Mouse (Mus musculus) naive thymus-derived CD4-positive, alpha-beta T cell, adult 2 months (primary cell): ENCODE measurements around the gene Zscan25.
"Not testable (repeated sequence)": the region's sequence is repeated elsewhere in the genome, so short reads cannot be mapped to it uniquely, and the experiment has no call there.

Experiments used
- DNase-seq: peaks from one replicate; pipeline ENCODE4 v3.0.0-alpha.2; 2011; ENCODE audit warnings: low read depth

Zscan25 gene

GRCm38 (mm10) chr5:145280371-145281143, at the start of gene Zscan25:
Zscan25 (plus strand) TSS chr5:145280500.
- peak; percentile 87 for DNase-seq

DNA sequence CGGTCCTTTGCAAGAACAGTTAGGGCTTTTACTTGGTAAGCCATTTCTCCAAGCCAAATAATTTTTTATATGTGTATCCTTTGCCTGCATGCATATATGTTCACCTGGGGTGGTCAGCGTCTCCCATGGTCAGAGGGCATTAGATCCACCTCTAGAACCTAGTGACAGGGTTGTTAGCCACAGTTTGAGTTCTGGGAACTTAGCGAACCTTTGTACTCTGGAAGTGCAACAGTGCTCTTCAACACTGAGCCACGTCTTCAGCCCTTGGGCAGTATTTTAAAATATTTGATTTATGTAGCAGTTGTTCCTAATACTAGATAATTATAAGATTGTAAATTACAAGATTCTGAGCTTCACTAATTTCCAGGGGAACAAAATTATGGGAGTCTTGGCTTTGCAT, 49.7 kb upstream of the Zscan25 start:
- DNase-seq = no peak

- peak; percentile 98 for DNase-seq
Observed at GRCm38 (mm10) chr5:145231367-145231871, 48.9 kb upstream of the Zscan25 start, which contains the start of gene Zfp655. Zfp655 (plus strand) TSS chr5:145231715.

GRCm38 (mm10) chr5:145231893-145232411, 48.3 kb upstream of the Zscan25 start:
- no peak for DNase-seq

GRCm38 (mm10) chr5:145234636-145235035, 45.7 kb upstream of the Zscan25 start:
- peak; percentile 64 for DNase-seq

DNA sequence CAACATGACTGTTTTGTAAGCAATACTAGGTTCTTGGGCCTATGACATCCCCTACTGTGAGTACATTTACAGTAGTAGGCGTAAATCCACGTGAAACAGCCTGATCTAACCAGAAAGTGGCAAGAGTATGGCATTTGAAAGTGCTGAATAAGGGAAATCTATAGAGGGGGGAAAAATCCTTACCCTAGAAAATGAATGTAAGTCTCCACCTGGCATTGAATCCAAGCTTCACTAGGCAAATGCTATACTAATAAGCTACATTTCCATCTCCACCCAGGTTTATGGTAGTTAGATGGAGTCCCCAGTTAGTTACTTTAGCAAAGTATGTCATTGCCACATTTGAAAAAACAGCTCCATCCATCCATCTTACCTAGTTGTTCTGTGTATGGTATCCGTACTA, 30.8 kb upstream of the Zscan25 start:
- DNase-seq = no peak

DNA sequence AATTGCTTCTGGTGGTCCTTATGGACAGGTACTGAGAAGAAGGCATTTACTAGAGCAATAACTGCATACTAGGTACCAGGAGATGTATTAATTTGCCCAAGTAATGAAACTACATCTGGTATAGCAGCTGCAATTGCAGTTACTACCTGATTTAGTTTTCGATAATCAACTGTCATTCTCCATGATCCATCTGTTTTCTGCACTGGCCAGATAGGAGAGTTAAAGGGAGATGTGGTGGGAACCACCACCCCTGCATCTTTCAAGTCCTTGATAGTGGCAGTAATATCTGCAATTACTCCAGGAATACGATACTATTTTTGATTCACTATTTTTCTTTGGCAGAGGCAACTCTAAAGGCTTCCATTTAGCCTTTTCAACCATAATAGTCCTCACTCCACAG, 6.7 kb upstream of the Zscan25 start:
- DNase-seq = not testable (repeated sequence)

DNA sequence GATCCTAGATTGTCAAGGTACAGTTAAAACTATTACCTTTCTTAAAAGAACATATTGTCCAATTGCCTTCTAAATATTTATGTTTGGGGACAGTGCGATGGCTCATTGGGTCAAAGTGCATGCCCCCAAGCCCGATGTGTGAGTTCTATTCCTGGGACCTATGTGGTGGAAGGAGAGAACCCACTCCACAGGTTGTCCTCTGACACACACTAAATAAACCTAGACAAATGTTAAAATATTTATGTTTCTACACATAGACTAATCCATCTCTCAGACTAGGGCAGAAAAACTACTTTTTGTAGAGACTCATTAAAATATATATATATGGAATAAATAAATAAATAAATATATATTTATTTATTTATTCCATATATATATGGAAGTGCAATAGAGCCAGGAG, 352 bp upstream of the Zscan25 start:
- DNase-seq = no peak

- DNase-seq = no peak
Observed at GRCm38 (mm10) chr5:145288382-145288781, 8.1 kb downstream of the Zscan25 start.

GRCm38 (mm10) chr5:145290697-145291096, 10.4 kb downstream of the Zscan25 start:
- DNase-seq = no peak

DNA sequence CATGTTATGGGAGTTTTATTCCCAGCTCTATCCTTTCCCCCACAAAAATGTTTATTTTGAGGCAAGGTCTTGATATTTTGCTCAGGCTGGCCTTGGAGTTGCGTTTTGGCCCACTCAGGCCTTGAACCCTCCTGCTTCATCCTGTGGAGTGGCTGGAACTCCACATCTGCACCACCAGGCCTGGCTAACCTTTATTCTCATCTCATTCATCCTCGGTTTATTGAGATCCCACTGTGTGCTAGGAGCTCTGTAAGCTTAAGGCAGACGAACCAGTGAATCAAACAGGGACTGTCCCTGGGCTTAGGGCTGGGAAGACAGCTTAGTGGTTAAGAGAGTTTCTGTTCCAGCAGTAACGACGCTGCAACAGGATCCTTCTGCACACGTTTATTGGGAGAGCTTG, 12.1 kb downstream of the Zscan25 start:
- no peak for DNase-seq

GRCm38 (mm10) chr5:145300469-145300868, 20.2 kb downstream of the Zscan25 start:
- no peak for DNase-seq

- DNase-seq = not testable (repeated sequence)
Observed at GRCm38 (mm10) chr5:145301796-145302195, 21.5 kb downstream of the Zscan25 start.

- DNase-seq = no peak
Observed at GRCm38 (mm10) chr5:145302424-145302823, 22.1 kb downstream of the Zscan25 start.

DNA sequence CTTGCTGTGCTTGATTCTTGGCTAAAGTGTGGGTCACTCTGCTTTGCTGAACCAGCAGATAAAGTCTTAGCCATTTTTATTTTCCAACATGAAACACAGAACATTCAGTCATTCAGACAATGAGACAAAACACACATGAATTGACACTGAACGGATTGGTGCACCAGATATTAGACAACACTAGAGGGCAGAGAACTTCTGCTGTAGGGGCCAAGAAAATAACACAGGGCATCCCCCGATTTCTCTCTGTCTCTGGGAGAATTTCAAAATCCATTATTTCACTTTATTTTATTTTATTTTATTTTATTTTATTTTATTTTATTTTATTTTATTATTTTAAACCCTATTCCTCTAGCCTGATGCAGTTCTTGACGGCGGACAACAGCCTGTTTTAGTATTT, 26.7 kb downstream of the Zscan25 start:
- not testable (repeated sequence) for DNase-seq

GRCm38 (mm10) chr5:145307811-145308210, 27.5 kb downstream of the Zscan25 start:
- not testable (repeated sequence) for DNase-seq

DNA sequence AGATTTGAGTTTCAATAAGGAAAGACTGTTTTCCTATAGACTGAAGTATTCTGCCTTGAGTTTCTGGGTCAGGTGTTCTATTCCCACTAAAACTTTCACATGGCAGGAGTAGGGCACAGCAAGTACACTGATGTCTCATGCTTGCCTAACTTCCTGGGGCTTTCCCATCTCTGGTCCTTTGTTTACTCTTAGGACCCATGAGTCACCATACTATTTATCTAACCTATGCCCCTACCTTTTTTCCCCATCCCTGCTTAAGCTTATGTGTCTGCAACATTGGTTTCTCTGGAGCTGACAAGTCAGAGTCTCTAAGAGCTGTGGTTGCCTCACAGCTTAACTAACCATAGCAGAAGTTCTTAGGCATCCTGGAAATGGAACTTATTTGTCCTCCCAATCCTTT, 33.5 kb downstream of the Zscan25 start:
- DNase-seq = no peak

GRCm38 (mm10) chr5:145317141-145317540, 36.8 kb downstream of the Zscan25 start:
- DNase-seq = no peak

DNA sequence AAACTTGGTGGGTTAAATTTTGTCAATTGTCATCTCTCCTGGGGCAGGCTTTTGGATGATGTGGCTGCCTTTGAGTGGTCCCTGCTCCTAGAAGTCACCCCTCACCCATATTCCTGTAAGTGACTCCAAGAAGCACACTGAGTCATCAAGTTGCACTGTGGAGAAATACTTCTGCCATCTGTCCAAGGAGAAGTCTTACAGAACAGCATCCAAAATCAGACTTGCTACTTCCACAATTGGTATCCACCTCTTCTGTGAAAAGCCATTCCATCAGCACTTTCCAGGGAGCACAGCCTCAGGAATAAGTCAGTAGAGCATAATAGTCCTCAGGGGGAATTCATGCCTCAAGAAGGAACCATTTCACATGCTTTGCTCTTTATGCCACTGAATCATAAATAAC, 58.5 kb downstream of the Zscan25 start:
- not testable (repeated sequence) for DNase-seq
